Mouse (Mus musculus): ENCODE data around the gene Get4.
A peak's percentile ranks its signal among the peaks of the same experiment; 100 is the strongest.

Gene Get4

DNA sequence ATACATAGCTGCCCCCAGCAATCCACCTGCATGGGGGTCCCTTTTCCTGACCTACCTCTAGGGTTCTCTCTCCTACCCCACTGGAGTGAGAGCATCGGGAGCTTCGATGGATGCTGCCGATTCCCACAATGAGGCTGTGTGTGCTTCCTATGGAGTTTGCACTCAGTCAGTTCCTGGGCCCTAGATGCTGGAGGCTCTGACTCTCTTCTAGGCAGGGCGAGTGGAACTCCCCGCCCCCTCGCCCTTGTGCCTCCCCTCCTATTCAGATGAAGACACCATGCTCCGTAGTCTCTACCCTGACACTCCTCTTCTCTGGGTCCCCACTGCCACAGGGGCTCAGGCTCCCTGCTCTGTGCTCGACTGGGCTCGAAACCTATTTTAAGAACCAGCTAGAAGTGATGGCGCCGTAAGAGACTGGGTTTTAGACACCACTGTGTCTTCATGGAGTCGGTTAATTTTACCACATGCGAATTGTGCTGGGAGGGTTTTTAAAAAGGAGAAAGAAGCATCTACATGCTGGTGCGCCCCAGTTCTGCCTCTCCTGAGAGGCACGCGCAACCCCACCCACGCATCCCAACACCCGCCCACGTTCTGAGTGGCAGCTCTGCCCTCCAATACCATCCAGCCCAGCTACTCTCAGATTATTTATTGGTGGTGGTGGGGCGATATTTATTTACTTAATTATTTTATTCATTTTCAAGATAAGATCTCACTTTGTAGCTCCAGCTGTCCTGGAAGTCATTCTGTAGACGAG lies 65.8 kb downstream of the Get4 start:
- ATAC-seq (ENCODE audit: low TSS enrichment) = peak; percentile 69

Measured in frontal cortex, adult (tissue).